Mouse (Mus musculus): ENCODE measurements around the gene Adssl1.

GRCm38 (mm10) chr12:112590566-112591239 is 29.1 kb upstream of the Adssl1 start:
- TF ChIP-seq MYOD1 (IDR thresholded peaks at IDR 0.05; ENCODE audit: control insufficient read depth in 1 of 3, insufficient read length in 2 of 3, low read depth in 2 of 3) = no peak
- no peak for TF ChIP-seq POLR2A (IDR thresholded peaks at IDR 0.05; ENCODE audit: insufficient read length, low read depth)
- no peak for TF ChIP-seq MYOG (IDR thresholded peaks at IDR 0.05; ENCODE audit: control insufficient read depth in 1 of 3, insufficient read depth in 1 of 3, insufficient read length in 2 of 3, low read depth in 2 of 3)
- TF ChIP-seq MAX (IDR thresholded peaks at IDR 0.05; ENCODE audit: low read depth) = no peak
- no peak for TF ChIP-seq USF1 (IDR thresholded peaks at IDR 0.05; ENCODE audit: low read depth)
- no peak for TF ChIP-seq CEBPB (IDR thresholded peaks at IDR 0.05; ENCODE audit: insufficient read depth, poor library complexity, severe bottlenecking)
- TF ChIP-seq SRF (IDR thresholded peaks at IDR 0.05; ENCODE audit: control insufficient read depth, insufficient read length, low read depth) = no peak
- no peak for TF ChIP-seq TCF12 (IDR thresholded peaks at IDR 0.05; ENCODE audit: insufficient read depth, poor library complexity, severe bottlenecking)
- TF ChIP-seq E2F4 (IDR thresholded peaks at IDR 0.05; ENCODE audit: insufficient read depth) = no peak
- no peak for TF ChIP-seq POLR2AphosphoS2 (IDR thresholded peaks at IDR 0.05; ENCODE audit: insufficient read length, low read depth)
- TF ChIP-seq TCF3 (IDR thresholded peaks at IDR 0.05; ENCODE audit: insufficient read length, low read depth) = no peak

All from myocyte (in vitro differentiated cells).